Mouse (Mus musculus): Measurements from ENCODE around the gene Scamp3.

The Scamp3 gene

GRCm38 (mm10) chr3:89227307-89228179 lies 50.3 kb downstream of the Scamp3 start:
- DNase-seq, result peak; percentile 95

- DNase-seq, result peak; percentile 93
These were observed 50.9 kb downstream of the Scamp3 start for GRCm38 (mm10) chr3:89228180-89228549.

GRCm38 (mm10) chr3:89228836-89229235 lies 51.6 kb downstream of the Scamp3 start, which contains the start of gene Muc1:
Gene Muc1, plus strand, starts transcription at chr3:89229057.
- DNase-seq, result peak; percentile 66

- DNase-seq, result no peak
These were observed 52.0 kb downstream of the Scamp3 start for GRCm38 (mm10) chr3:89229276-89229675.

GRCm38 (mm10) chr3:89230561-89230960 lies 53.3 kb downstream of the Scamp3 start:
- DNase-seq, result no peak

- DNase-seq, result no peak
These were observed 54.1 kb downstream of the Scamp3 start for GRCm38 (mm10) chr3:89231345-89231744.

- no peak for DNase-seq
These were observed 54.6 kb downstream of the Scamp3 start for GRCm38 (mm10) chr3:89231772-89232275.

Measured in lung, postnatal 10 days (tissue).